Mouse (Mus musculus) layer of hippocampus, adult 8-10 months (tissue): Measurements from ENCODE around the gene Apeh. TPM values are rescaled to one million over a fixed set of nuclear protein-coding genes. Genes with fewer than 3 reads are reported as not detected.

Experiments
- DNase-seq, 2 experiments: peaks; one replicate each; pipeline ENCODE4 v3.0.0; 2022; ENCODE audit warnings: low spot score in 2 of 2
- total RNA-seq, 4 experiments: library from RNA; stranded (reverse); gene quantifications; 2 replicates each; pipeline ENCODE4 v1.2.4; 2022

The Apeh gene
- total RNA-seq, 4 experiments from 2014 or later = 33.9 to 45.8 (median 35.5) TPM

DNA sequence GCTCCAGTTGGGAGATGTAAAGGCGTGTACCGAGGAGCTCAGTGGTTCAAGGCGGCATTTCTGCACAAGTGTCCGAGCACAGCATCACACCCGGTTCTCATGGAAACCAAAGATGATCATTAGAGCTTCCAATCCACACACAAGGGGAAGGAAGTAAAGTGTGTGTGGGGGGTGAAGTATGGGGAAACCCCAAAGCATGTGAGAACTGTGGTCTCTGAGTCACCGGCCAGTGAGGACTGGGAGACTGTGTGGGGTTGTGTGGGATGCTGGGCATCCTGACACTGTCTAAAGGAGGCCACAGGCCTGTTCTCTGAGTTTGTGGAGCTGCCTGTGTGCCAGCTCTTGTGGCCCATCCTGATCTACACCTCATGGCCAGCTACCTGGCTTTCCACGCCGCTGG is 26.3 kb upstream of the Apeh start:
- DNase-seq = no peak

DNA sequence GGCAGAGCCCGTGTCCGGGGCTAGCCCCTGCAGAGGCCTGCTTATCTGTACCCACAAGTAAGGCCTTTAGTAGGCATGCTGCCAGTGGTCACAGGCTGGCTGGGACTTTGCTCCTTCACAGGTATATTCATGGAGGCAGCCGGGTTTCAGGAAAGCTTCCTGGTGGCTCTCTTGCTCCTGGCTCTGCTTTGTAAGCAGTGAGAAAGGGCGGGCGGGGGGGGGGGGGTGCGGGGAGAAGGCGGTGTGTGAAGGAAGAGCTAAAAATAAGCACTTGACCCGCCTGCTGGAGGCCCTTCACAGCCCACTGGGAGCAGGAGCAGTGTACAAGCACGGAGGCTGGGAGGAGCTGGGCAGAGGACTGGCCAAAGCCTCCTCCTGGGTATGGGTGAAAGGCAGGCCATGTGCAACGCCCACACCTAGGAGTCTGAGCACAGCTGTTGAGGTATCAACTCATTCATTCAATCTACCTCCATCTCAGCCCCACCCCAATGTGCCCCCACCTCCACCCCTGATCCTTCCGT is 25.5 kb upstream of the Apeh start:
- no peak for DNase-seq

DNA sequence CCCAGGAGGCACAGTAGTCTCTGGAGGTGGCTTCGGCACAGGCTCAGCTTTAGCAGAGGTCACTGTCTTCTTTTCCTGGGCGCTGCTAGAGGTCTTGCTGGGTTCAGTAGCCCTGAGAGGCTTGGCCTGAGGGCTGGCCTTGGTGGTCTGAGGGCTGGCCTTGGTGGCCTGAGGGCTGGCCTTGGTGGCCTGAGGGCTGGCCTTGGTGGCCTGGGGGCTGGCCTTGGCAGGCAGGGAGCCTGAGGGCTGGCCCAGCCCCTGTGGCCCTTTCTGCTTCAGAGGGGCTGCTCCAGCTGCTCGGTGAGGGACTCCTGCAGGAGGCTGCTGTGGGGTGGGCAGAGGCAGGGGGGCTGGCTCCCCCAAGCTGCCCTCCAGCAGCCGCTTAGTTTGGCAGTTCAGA is 22.7 kb upstream of the Apeh start:
- DNase-seq = no peak

- DNase-seq = no peak
These were observed 21.1 kb upstream of the Apeh start for GRCm38 (mm10) chr9:108115290-108116077.

GRCm38 (mm10) chr9:108112719-108113340 is 18.4 kb upstream of the Apeh start:
- no peak for DNase-seq

DNA sequence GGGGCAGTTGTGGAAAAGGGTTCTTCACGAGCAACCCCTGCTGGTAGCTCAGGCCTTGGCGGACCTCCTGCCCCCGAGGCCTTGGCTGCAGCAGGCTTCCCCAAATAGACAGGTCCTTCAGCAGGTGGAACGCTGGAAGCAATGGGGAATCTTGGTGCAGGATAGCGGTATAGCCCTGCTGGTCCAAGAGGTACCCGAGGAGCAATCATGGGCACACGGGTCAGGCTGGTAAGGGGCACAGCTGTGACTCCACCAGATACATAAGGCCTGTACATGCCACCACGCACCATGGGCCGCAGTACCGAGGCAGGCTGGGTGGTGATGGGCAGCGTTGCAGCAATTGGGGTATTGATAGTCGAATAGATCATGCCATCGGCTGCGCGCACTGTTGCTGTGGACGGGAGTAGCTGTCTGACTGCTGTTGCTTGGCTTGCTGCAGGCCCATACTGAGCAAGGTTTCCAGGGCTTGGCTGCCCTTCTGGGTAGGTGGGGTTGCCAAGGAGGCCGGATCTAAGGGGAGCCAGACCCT is 17.3 kb upstream of the Apeh start:
- DNase-seq = no peak

DNA sequence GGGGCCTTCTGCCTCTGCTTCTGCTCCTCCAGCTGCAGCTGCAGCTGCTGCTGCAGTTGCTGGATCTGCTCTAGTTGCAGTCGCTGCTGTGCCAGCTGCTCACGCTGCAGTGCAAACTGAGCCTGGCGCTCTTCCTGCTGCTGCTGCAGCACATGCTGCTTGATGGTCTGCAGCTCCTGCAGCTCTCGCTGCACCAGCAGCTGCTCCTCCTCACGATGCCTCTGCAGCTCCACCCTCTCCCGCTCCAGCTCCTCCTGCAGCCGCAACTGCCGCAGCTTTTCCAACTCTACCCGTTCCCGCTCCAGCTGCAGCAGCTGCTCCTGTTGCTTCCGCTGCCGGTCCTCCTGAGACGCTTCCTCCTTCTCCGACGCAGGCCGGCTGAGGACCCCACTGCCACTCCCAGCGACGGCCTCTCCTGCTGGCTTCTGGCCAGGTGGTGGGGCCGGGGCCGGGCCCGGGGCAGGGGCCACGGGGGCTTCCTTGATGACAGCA is 16.7 kb upstream of the Apeh start:
- no peak for DNase-seq

GRCm38 (mm10) chr9:108110160-108110559 is 15.8 kb upstream of the Apeh start:
- DNase-seq = no peak

DNA sequence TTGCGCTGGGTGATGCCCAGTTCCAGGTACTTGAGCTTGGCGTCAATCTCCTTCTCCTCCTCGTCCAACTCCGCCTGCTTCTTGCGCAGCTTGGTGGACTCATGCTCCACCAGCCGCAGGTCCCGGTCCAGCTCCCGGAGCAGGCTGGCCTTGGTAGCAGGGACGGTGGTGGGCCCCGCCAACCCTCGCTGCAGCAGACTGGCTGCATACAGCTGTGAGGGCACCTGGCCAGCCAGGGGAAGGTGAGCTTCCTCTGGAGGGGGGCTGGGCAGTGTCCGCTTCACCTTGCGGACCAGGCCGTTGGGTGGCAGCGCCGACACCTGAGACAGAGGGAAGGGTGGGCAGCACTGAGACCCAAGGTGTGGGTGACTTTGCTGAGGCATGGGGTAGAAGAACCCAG is 13.5 kb upstream of the Apeh start:
- DNase-seq = no peak

DNA sequence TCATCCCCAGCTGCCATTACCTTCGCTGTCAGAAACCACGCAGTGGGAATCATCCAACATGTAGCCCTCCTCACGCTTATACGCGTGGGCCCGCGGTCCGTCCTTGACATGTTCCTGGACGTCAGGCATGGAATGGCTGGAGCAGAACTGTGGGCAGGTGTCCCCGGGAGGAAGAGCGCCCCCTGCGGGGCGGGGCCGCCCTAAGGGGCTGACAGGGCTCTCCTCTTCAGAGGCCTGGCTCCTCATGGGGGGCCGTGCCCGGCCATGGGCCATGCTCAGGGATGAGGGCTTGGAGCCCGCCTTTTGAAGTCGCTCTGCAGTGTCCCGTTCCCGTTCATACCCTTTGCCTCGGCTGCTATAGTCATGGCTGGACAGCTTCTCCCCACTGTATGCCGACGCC is 11.7 kb upstream of the Apeh start:
- DNase-seq = no peak

- no peak for DNase-seq
These were observed 11.1 kb upstream of the Apeh start for GRCm38 (mm10) chr9:108105549-108105863.

- DNase-seq = no peak
These were observed 10.6 kb upstream of the Apeh start for GRCm38 (mm10) chr9:108104766-108105548.

DNA sequence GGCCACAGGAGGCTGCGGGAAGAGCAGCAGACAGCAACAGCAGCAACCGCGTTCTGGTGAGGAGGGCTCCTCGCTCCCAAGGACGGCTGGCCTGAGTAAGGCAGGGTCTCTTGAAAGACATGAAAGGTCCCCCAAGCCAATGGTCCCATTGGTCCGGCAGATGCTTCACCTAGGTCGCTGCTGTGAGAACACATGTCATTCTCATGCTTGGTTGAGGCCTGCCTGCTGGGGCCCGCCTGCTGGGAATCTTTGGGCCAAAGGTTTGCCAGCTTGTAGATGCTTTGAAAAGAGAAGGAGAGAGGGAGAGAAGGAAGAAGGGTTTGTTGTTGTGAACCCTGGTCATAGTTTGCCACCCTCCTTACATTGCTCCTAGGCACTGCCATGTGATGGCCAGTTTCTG is 5.2 kb upstream of the Apeh start:
- no peak for DNase-seq

DNA sequence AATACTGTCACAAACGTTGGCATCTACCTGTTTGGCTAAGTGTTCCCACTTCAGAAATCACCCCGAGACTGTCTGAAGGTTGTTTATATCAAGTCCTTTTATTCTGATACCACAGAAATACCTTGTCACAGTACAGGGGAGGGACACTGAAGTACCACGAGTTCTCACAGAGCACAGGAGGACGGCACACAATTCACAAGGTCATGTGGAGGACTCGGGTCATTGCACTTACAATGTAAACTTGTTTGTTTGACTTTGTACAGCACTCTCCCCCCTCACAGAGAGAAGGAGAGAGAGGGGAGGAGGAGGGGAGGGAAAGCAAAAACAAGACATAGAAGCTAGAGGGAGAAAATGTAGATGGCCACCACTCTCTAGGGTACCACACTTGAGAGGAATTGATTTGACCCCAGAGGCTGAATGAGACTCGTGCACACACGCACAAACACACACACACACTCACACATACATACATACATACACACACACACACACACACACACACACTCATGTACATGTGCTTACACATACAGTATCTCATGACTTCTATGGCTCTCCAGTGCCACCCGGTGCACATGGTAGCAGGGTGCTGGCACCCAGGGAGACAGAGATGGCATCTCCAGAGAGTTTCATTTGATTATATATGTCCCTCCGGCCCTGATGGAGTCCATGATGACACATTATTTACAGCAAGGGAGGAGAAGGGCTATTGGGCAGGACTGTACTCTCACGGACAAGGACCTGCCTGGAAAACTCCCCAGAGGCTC is 1.7 kb upstream of the Apeh start:
- no peak for DNase-seq

- DNase-seq = no peak
These were observed 1.1 kb upstream of the Apeh start for GRCm38 (mm10) chr9:108095518-108095917.

DNA sequence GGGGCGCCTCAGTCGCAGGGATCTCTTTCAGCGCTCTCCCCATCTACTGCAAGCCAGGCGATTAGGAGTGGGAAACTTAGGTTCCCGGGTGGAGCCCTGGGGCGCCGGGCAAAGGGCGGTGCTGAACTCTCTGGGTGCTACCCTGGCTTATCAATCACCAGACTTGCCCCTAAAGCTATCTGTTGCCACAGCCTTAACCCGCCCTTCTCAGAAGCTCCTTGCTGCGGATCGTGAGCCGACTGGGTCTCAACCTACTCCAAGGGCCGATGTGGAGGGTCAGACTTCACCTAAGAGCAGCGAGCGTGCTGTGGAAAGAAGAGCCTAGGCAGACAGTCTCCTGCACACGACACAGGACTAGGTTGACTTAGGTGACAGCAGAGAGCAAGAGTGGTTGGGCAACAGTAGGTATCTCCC is 599 bp upstream of the Apeh start:
- no peak for DNase-seq

GRCm38 (mm10) chr9:108093586-108093985 is 820 bp downstream of the Apeh start:
- no peak for DNase-seq

DNA sequence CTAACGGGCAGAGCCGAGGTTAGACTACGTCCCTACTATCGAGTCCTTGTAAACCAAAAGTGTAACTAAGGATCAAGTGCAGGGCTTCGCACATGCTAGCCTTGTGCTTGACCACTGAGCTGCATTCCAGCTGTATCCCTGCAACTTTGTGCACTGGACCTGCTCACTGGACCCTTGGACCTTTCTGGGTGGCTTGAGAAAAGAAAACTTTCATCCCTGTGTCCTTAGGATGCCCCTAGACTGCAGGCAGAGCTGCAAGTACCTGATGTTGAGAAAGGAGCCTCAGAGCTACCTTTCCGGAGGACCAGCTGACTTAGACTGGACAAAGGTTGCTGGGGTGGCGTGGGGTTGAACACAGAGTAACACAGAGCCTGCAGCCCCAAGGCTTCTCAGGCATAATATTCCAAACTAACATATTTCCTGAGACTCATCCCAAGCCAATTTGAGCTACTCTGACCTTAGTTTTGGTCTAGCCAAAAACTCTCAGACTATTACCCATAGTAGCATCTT is 3.7 kb downstream of the Apeh start:
- no peak for DNase-seq

DNA sequence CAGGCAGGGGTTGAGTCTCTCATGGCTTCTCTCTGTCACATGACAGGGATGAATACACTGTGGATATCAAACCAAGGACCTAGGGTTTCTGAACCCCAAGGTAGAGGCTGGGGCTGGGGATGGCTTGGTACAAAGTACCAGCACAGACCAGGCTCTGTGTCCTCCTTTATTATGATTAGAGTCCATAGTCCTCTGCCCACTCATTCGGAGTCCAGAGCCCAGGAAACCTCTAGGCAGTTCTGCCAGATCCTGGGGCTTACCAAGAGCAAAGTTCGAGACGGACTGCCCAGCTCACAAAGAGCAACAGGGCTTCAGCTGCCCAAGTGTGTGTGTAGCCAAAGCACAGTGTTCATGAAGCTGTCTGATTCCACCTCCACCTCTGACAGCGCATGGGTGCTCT is 9.1 kb downstream of the Apeh start:
- no peak for DNase-seq

DNA sequence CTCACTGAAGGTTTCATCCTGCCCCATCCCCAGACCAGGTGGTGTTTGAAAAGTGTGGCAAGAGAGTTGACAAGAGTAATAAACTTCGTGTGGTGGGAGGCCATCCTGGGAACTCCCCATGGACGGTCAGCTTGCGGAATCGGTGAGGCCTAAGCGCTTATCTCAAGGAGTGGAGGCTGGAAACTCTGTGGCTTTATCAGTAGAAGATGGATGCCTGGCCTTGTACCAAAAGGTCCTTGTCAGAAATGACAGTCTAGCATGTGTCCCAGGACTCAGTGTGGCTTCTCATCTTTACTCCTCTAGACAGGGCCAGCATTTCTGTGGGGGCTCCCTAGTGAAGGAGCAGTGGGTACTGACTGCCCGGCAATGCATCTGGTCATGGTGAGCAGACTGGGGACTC is 10.8 kb downstream of the Apeh start:
- DNase-seq = no peak

GRCm38 (mm10) chr9:108082988-108083431 is 11.4 kb downstream of the Apeh start, which contains the start of gene Rnf123:
Gene Rnf123 (minus strand): TSS chr9:108083346.
- DNase-seq = no peak
